Mouse (Mus musculus) small intestine, adult 2 months (tissue): ENCODE data around the gene Mdfic.

ENCODE experiments used
- CTCF ChIP-seq: fragments of 200-500 bp; IDR thresholded peaks from 2 replicates; pipeline ENCODE4 v1.5.1; 2012; ENCODE audit warnings: low read depth, mild to moderate bottlenecking, control low read depth, inconsistent platforms, low read length, moderate library complexity, mixed read lengths; ENCODE audit not compliant: insufficient replicate concordance, insufficient read length; ENCODE audit errors: extremely low read depth
- POLR2A ChIP-seq: fragments of 200-500 bp; IDR thresholded peaks from 2 replicates; pipeline ENCODE4 v1.6.1; 2012; ENCODE audit warnings: low read depth, mild to moderate bottlenecking, control low read depth, inconsistent platforms, low read length, moderate library complexity

GRCm38 (mm10) chr6:15807382-15807781 lies 86.9 kb downstream of the Mdfic start:
- TF ChIP-seq POLR2A = no peak
- TF ChIP-seq CTCF = no peak
